Mouse (Mus musculus): ENCODE measurements around the gene Pde4c. TPM values are rescaled to one million over a fixed set of nuclear protein-coding genes. Genes with fewer than 3 reads are reported as not detected.
A peak's percentile ranks its signal among the peaks of the same experiment; 100 is the strongest.

The Pde4c gene
- total and polyA plus RNA-seq, 3 experiments, result 2.3 to 6.5 (median 4.7) TPM

- DNase-seq (ENCODE audit: extremely low read depth), result peak; percentile 78
- no peak overlapping the region for H3K4me3 ChIP-seq (replicated peaks in 1 of 3; ENCODE audit: low read depth in 2 of 3, low read length in 2 of 3, poor library complexity in 1 of 3)
- in situ Hi-C loops (cut with MboI; ENCODE audit: low pct_ligation_motif_present, low pct_unique_long_range_greater_than_20kb, low sequenced_read_pairs), result no loop called here
- dilution Hi-C loops (cut with MboI; ENCODE audit: extremely low pct_ligation_motif_present, extremely low pct_unique_long_range_greater_than_20kb, low sequenced_read_pairs), result no loop called here
- H3K4me2 ChIP-seq (ENCODE audit: insufficient read depth, low read depth, poor library complexity, severe bottlenecking), result peak overlapping the region; percentile 18
- H3K27me3 ChIP-seq (replicated peaks), result no peaks in the 10 kb centered on the region
- H3K9ac ChIP-seq (ENCODE audit: insufficient read depth, low read depth), result 0 out of 2 replicates have a peak overlapping the region, but pooled peaks have one; percentile 6
- H3K27ac ChIP-seq (ENCODE audit: insufficient read depth, low read depth), result peak overlapping the region; percentile 83
- no peak for TF ChIP-seq CHD2 (IDR thresholded peaks at IDR 0.05; ENCODE audit: low read length)
- TF ChIP-seq UBTF (IDR thresholded peaks at IDR 0.05; ENCODE audit: low read depth, low read length), result peak; percentile 78; the same call in 1 of the 2 replicates
- TF ChIP-seq ZC3H11A (IDR thresholded peaks at IDR 0.05; ENCODE audit: low read depth, low read length), result no peak
- TF ChIP-seq HCFC1 (IDR thresholded peaks at IDR 0.05; ENCODE audit: low read depth, low read length), result no peak
- TF ChIP-seq CTCF (conservative IDR thresholded peaks at IDR 0.05 in 1 of 2, IDR thresholded peaks at IDR 0.05 in 1 of 2; ENCODE audit: low read depth in 2 of 2, low read length in 2 of 2), result no peak
- TF ChIP-seq ZMIZ1 (IDR thresholded peaks at IDR 0.05; ENCODE audit: low read depth, low read length), result no peak
- no peak; the same call in 1 of the 2 replicates for TF ChIP-seq TCF12 (IDR thresholded peaks at IDR 0.05; ENCODE audit: low read depth, low read length)
- no peak for TF ChIP-seq USF2 (conservative IDR thresholded peaks at IDR 0.05; ENCODE audit: low read depth, low read length)
- no peak for TF ChIP-seq NELFE (IDR thresholded peaks at IDR 0.05; ENCODE audit: low read depth, low read length)
- TF ChIP-seq USF1 (IDR thresholded peaks at IDR 0.05; ENCODE audit: low read depth, low read length), result no peak
- TF ChIP-seq NRF1 (IDR thresholded peaks at IDR 0.05; ENCODE audit: low read depth, low read length), result no peak
- no peak for TF ChIP-seq KAT2A (IDR thresholded peaks at IDR 0.05; ENCODE audit: insufficient replicate concordance, low read length)
- TF ChIP-seq EP300 (IDR thresholded peaks at IDR 0.05; ENCODE audit: low read length), result peak; percentile 80
- TF ChIP-seq ZKSCAN1 (IDR thresholded peaks at IDR 0.05; ENCODE audit: borderline replicate concordance, low read depth, low read length), result no peak
- TF ChIP-seq ZNF384 (IDR thresholded peaks at IDR 0.05; ENCODE audit: low read depth, low read length), result no peak
- no peak for TF ChIP-seq SMC3 (IDR thresholded peaks at IDR 0.05; ENCODE audit: low read depth, low read length)
- 0 out of 2 replicates have a peak, but pooled peaks have one; percentile 54 for TF ChIP-seq MEF2A (IDR thresholded peaks at IDR 0.05; ENCODE audit: borderline replicate concordance, low read depth, low read length)
- 0 out of 2 replicates have a peak, but pooled peaks have one; percentile 42 for TF ChIP-seq MAZ (IDR thresholded peaks at IDR 0.05; ENCODE audit: low read depth, low read length)
- TF ChIP-seq ETS1 (conservative IDR thresholded peaks at IDR 0.05; ENCODE audit: low read depth, low read length), result peak; percentile 80
- peak; percentile 28; the same call in 1 of the 2 replicates for TF ChIP-seq ELF1 (IDR thresholded peaks at IDR 0.05; ENCODE audit: low read depth, low read length)
- peak; percentile 67; the same call in 1 of the 2 replicates for TF ChIP-seq JUN (IDR thresholded peaks at IDR 0.05; ENCODE audit: insufficient read depth, low read depth, low read length)
- no peak for TF ChIP-seq RCOR1 (conservative IDR thresholded peaks at IDR 0.05; ENCODE audit: low read depth, low read length)
- TF ChIP-seq MAFK (IDR thresholded peaks at IDR 0.05; ENCODE audit: insufficient replicate concordance, low read length), result no peak
- no peak for TF ChIP-seq POLR2AphosphoS2 (IDR thresholded peaks at IDR 0.05; ENCODE audit: low read depth, low read length)
- peak; percentile 88 for TF ChIP-seq MAX (IDR thresholded peaks at IDR 0.05; ENCODE audit: low read length)
- no peak for TF ChIP-seq E2F4 (IDR thresholded peaks at IDR 0.05; ENCODE audit: insufficient replicate concordance, low read depth, low read length)
- no peak for TF ChIP-seq PAX5 (IDR thresholded peaks at IDR 0.05; ENCODE audit: low read length)
- no peak for TF ChIP-seq POLR2A (IDR thresholded peaks at IDR 0.05; ENCODE audit: low read depth, low read length)
- TF ChIP-seq JUND (conservative IDR thresholded peaks at IDR 0.05; ENCODE audit: low read depth, low read length), result peak; percentile 88
- TF ChIP-seq CHD1 (IDR thresholded peaks at IDR 0.05; ENCODE audit: low read depth, low read length), result no peak
- no peak for TF ChIP-seq GABPA (IDR thresholded peaks at IDR 0.05; ENCODE audit: insufficient replicate concordance, low read depth, low read length)
- no peak for TF ChIP-seq TBP (conservative IDR thresholded peaks at IDR 0.05; ENCODE audit: low read depth, low read length)
- peak; percentile 93 for TF ChIP-seq MYC (IDR thresholded peaks at IDR 0.05; ENCODE audit: low read depth, low read length)
- peak; percentile 92 for TF ChIP-seq SIN3A (IDR thresholded peaks at IDR 0.05; ENCODE audit: low read length)
- no peak; the same call in 1 of the 2 replicates for TF ChIP-seq RAD21 (IDR thresholded peaks at IDR 0.05; ENCODE audit: low read depth, low read length)
- peak; percentile 89 for TF ChIP-seq MXI1 (IDR thresholded peaks at IDR 0.05; ENCODE audit: low read depth, low read length)
- TF ChIP-seq IRF4 (IDR thresholded peaks at IDR 0.05; ENCODE audit: low read depth, low read length), result peak; percentile 97
- peak; percentile 76 for TF ChIP-seq BHLHE40 (IDR thresholded peaks at IDR 0.05; ENCODE audit: low read depth, low read length)
- H3K79me2 ChIP-seq (replicated peaks; ENCODE audit: control insufficient read depth, extremely low read depth, insufficient read depth, poor library complexity, severe bottlenecking), result peaks cover 7% of the 10 kb centered on the region; the same call in 1 of the 2 replicates
- no peaks in the 10 kb centered on the region for H3K9me3 ChIP-seq (replicated peaks; ENCODE audit: low read length)
- H3K4me1 ChIP-seq (ENCODE audit: control insufficient read depth in 1 of 2, insufficient read depth in 2 of 2), result peaks cover 54 to 77% of the 10 kb centered on the region in 2 experiments
- H3K36me3 ChIP-seq (replicated peaks in 1 of 2; ENCODE audit: control insufficient read depth in 1 of 2, insufficient read depth in 1 of 2, low read length in 1 of 2), result peaks cover 32 to 59% of the 10 kb centered on the region in 2 experiments
These were observed 49.4 kb downstream of the Pde4c start for GRCm38 (mm10) chr8:70772890-70773289.

Data from CH12.LX (cell line).